Mouse (Mus musculus) ES-CJ7 (cell line): ENCODE data around the gene Grm1.

Experiments used
- DNase-seq: peaks from one replicate; pipeline ENCODE4 v3.0.0; 2011; ENCODE audit warnings: low read depth, low spot score

The Grm1 gene

DNA sequence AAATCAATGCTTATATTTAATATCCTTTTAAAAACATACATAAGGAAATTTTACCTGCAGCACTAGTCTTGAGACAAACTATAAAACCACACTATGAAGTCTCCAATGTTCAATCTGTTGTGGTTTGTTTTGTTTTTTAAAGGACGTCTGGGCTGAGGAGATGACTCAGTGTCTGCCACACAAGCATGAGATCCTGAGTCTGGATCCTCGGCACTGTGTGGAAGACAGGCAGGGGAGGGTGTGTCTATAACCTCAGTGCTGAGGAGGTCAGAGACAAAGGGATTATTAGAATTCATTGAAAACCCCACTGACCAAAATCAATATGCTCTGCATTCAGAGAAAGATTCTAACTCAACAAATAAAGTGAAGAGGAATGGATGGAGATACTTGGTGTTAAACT lies 110.8 kb downstream of the Grm1 start:
- no peak for DNase-seq

DNA sequence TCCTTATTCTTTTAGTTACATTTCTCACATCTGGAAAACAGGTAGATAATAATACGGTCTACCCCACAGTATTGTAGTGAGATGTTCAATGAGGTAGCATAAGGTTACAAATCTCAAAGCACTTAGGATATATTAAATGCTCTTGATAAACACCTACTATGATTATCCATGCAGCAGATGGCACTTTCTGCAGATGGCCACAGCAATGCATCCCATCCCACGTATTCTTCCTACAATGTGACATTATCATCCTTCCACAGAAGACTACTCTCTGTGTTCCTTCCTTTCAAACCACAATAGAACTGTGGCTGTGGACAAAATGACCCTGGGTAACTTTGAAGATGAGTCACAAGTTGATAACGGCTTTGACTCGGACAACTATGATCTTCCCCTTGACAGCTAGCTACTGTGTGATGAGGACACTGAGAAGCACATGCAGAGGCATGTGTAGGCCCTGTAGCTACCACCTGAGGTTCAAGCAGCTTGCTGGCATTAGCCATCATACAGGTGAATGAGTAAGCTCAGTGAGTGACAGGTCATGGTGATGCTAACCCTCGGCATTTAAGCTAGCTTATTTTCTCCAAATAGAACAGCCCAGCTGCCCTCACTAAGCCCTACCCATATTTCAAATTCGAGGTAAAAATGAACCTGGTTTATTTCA lies 117.5 kb downstream of the Grm1 start:
- DNase-seq = no peak

DNA sequence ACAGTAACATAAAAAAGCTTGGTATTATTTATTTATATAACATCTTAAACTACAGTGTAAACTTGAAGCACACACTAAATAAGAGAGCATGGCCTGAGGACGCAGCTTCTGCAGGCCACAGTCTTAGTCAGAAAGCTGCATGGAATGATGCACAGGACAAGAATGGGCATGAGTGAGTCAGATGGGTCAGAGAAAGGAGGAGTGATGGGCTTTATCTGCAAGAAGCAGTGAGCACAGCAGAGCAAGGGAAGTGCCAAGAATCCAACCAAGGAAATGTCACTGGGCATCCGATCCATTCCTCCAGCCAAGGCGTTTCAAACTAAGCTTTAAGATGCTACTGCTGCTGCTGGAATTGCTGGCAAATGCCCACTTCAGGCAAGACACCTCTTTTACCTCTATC lies 131.6 kb downstream of the Grm1 start:
- no peak for DNase-seq

DNA sequence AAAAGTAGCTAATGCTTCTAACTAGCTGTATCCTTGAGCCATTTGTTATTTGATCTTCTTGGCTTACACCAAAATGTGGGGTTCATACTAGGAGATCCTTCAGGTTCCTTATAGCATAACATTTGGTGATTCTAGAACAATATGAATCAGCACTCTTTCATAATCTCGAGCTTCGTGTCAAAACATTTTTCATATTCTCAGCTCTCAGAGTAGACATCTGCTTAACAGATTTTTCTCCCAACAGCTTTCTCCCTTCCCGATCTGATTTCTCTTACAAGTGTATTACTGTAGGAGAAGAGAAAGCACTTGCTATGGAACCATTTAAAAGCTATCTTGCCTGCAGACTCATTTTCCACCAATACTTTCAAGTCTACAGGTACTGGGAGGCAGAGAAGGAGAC lies 133.0 kb downstream of the Grm1 start:
- DNase-seq = no peak

DNA sequence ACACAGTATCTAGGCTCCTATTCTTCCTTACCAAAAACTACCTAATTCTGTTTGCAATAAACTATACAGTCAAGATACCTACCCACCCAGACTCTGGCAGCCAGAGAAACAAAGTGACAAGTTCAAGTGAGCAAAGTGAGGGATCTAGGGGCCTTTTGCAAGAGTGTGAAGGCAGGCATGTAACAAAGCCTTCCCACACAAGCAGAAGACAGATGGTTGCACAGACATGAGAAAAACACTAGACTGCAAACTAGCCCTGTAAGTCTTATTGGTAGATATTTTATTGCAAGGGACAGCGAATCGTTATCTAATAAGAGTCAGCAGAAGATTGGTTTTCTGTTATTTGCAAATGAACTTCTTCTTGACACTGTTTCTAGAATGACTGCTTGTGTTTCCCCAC lies 134.6 kb downstream of the Grm1 start:
- DNase-seq = no peak

DNA sequence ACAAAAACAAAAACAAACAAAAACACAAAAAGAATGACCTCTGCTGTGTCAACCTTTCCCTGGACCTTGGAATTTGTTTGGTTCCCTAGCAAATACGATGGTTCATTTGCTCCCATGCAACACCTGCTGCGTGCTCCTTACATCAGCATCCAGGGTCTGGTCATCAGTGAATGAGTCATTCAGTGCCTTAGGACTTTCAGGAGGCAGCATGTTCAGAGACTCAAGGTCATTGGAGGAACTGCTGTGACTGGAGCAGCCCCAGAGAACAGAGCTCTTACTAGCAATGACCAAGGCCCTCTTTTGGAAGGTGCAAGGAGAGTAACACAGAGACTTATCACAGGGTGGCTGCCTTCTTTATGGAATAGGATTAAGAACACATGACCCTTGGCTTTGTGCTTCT lies 138.2 kb downstream of the Grm1 start:
- DNase-seq = no peak

DNA sequence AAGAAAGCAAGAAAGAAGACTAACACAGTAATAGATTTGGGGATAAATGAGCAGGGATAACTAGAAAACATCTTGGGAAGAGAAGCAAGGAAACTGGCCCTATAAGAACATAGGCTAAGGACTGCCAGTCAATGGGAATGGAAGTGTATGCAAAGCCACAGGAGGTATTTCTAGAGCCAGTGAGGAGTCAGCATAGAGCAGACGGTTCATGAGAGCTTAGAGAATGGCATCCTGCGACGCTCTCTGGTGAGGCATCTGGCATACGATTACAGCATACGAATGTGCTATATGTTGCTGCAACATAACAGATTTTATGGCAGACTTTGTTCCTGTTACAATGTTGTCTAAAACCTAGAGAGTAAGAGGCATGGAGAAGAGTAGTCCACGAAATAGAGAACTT lies 139.9 kb downstream of the Grm1 start:
- no peak for DNase-seq

DNA sequence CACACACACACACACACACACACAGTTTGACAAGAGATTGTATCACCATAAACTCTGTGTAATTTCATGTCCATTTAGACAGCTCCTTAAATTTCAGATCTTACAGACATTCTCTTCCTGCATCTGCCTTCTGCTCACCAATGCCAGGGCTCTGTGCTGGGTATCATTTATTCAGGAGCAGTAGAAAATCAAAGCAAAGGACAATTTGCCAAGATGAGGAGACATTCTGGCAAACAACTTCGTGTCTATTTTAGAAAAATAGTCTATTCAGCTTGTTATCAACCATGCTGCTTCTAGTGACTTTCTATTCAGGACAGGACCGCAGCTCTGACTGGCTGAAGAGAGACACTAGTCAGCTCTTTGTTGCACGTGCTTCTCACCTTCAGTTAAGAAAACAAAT lies 146.3 kb downstream of the Grm1 start:
- DNase-seq = no peak

DNA sequence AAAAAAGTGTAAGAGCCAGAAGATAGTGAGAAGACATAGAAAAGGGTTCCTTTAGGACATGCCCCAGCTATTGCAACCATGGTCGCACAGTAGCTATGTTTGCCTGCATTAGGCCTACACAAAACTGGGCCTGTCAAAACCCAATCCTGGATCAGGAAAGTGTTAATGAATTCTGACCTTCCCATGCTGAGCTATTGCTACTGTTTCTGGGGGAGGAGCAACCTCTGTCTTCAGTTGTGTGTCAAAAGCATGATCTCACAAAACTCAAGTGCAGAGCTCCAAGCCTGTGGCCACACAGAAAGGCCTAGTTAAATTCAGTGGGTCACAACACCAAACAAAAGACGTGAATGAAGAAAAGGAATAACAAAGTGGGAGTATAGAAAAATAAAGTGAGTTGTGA lies 152.5 kb downstream of the Grm1 start:
- DNase-seq = no peak

DNA sequence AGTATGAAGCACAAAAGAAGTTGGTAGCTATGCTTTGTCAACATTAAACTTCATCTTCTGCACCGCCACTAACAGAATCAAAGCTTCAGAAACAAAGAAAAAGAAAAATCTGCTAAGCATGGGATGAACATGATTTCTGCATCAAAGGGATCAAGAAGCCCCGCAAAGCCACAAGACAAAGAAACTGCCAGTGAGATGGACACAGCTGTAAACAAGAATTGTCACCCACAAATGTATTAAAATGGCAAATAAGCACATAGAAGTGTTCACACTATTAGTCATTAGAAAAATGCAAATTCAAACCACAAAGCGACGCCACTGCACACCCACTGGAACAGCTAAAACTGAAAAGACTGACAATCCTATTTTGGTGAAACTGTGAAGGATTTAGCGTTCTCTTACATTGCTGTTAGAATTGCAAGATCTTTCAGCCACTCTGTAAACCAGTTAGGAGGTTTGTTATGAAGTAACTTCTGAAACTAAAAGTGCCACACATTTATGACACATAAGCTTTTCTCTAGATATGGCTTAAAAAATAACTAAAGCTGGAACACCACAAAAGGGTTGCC lies 153.3 kb downstream of the Grm1 start:
- no peak for DNase-seq

DNA sequence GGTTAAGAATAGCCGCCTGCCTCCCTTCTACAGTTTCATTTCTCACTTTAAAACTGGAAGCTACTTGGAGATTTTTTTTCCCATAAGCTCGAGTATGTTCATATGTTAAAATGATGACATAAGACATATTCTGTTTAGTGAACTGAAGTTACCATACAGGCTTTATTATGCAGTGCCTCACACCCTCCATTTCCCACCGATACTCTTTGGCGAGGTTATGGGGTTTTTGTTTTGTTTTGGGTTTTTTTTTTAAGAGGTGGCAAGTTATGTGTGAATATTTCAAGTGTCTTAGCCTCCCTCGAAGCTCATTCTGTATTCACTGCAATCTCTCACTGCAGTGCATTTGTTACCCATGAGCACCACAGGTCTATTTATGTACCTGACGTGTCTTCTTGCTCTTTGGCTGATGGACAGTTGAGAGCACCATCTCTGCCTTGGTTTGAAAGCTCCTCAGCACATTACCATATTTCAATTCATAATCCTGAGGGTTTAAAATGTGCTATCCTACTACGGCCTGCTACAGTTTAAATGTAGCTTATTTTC lies 164.2 kb downstream of the Grm1 start:
- DNase-seq = no peak

DNA sequence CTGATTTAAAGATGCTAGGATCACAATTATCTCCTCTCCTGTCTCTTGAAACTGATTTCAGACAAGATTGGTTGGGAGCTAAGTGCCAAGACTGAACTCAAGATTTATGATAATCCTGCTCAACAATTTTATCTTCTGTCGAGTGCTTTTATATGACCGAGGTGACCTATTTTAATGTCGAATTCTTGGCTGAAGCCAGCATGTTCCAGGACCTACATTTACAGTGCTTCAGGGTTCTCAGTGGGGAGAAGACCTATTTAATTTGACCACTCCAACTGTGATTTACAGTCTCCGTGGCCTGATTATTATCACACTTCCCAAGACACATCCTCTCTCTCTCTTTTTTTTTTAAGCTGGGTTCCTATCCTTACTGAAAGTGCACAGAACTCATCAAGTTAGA lies 168.5 kb downstream of the Grm1 start:
- DNase-seq = no peak

DNA sequence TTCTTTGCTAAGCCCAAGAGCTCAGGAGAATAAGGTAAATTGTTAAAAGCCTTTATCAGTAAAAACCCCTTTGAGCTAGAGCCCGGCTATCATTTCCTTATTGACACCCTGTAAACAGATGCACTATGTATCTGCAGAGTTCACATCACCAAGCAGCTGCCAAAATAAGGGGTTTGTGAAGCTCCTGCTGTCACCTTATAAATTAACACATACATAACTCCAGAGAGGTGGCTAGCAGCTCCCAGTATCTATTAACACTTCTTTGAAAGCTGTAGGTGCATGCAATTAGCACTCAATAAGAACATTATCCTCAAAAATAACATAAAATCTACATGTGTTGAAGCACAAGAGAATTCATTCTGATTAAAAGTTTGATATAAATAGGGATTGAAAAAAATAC lies 191.9 kb downstream of the Grm1 start:
- DNase-seq = no peak

DNA sequence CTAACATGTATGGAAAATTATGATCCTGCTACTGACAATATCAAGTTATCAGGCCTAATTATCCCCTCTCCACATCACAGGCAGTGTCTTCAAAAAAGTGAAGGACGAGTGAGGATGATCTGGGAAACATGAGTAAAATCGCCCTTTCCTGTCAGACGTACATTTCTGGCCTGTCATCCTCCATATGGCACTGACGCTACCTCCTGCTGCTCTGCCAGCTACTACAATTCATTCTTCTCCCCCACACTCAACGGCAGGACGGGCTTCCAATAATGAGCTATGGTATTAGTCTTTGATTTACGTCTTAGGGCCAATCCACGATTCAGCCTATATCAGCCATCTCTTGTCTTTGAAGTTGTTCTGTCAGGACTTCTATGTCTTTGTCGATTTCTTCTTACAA lies 193.6 kb downstream of the Grm1 start:
- DNase-seq = no peak

DNA sequence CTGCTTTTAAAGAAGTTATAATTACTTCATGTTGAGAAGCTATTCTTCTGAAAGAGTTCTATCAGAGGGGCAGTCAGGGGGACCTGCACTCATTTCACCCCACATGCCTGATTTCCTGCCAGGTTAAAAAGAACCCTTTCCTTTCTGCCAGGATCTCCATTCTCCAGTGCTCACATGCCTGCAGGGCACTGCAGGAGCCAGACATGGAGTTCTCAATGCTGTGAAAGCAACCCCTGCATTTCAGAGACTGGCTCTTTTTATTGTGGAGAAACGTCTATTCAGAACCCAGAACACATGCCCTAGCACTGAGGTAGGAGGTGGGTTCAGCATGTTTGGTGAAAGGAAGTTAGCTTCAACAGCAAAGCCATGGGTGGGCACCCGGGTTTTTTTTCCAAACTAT lies 197.2 kb downstream of the Grm1 start:
- DNase-seq = no peak

DNA sequence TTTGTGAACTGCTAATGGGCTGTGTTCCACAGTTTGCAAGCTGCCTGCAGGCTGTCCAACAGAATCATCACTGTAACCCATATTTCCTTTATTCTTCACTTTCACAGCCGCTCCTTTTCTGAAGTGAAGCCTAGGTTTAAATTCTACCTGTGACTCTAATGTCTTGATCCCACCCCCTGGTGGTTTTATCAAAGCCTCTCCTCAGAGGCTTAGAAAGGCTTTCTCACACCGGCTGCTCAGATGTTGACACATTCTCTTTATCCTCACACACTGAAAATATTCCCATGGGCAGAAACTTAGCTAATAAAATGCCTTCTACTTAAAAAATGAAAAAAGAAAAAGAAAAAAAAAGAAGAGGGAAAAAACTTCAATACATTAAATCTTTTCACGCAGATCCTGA lies 210.0 kb downstream of the Grm1 start:
- no peak for DNase-seq

DNA sequence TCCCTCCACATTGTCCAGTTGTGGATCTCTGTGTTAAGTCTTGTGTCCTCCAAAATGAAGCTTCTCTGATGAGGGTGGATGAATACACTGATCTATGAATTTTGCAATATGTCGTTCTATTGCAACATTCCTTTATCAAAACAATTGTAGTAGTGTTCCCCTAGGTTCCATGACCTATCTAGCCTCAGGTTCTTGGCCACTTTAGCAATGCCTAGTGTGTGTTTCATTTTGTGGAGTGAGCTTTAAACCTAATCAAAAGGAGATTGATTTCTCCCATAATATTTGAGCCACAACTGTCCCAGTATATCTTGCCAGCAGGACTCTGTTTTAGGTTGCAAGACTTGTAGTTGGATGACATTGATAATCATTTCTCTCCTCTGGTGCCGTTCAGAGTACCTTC lies 211.9 kb downstream of the Grm1 start:
- no peak for DNase-seq

DNA sequence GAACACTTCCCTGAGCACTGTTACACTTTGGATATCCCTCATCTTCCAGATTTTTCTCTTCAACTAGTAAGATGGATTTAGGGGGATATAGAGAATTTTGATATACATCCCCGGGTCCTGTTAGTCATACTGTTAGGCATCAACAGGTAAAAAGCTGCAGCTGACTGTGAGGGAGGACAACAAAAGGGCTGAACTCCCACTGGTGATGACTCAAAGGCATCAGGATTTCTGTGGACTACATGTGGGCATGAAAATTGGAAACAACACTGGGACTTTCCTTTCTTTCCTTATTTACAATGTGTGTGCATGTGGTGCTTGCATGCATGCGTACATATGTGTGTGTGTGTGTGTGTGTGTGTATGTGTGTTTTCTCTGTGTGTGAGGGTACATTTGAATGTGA lies 215.9 kb downstream of the Grm1 start:
- no peak for DNase-seq

DNA sequence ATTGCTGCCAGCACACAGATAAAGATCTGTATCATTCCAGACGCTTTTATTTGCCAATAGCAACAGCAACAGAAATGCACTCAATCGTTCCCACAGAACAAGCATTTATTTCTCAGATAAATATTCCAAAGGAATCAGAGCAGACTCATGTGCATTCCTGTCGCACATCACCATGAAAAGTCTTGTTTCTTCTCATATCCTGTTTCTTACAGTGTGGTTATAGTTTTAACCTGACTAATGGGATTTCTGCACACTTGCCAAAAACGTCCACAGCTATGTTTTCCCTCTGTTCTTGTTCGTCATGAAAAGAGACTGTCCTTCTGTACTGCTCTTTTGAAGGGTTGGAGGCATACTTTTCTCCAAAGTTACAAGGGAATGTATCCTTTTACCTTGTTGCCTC lies 217.4 kb downstream of the Grm1 start:
- no peak for DNase-seq

DNA sequence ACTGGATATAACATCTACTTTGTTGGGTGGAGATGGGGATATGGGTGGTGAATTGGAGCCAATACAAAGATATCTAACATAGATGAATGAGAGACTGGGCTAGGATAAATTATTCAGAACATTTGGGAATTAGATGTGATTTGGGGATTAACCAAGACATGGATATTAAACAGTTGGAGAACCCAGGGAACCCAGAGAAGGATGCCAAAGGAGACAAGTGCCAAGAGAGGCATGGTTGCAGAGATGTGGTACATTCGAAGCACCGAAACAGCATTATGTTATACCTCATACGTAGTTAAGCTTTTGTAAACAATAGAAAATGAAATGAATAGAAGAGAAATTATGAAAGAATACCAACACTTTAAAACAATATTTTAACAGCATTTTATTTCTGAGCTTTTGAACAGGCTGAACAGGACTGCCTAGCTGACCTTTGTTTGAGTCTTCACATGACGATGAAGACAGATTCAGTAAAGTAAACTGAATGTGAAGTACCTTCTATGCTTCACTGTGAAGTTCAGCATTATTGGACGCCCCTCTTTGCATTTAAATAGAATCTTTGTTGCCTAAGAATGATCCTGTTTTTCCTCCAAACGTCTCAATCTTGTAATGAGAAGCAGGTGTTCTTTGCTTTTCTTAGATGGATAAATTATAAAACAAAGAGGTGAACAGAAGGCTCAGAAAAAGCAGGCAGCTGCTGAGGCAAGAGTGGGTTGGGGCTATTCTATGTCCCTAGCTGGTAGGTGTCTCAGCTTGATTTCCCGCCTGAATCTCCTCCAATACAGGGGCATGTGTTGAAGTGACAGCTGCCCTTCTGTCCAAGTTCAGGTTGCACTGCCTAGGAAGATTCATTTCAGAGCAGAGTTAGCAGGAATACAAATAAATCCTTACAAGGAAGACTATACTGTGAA lies 234.5 kb downstream of the Grm1 start:
- DNase-seq = no peak

DNA sequence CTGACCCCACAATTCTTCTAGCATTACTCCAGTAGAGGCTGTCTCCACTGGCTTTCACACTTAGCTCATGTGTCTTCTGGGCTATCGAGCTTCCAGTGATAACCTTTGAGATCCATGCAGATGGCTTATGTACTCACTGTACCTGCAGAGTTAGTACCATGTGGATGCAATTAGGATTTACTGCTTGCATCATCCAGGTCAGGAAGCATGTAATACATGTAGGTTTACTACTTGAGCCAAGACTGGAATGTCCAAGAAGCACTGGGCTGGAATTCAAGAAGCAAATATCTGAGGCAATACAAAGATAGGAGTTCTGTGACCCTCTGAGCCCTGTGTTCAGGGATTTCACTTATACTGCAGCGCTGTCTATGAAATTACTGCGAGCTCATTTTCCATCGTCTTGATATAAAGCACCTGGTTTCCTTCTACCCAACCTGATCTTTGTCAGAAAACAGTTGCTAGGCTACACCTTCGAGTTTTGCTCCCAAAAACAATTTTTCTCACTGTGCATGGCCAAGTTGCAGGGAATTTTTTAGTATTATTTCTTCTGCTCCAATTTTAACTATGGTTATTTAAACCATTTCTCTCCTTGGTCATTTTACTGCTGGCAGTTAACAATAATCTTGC lies 237.0 kb downstream of the Grm1 start:
- no peak for DNase-seq

DNA sequence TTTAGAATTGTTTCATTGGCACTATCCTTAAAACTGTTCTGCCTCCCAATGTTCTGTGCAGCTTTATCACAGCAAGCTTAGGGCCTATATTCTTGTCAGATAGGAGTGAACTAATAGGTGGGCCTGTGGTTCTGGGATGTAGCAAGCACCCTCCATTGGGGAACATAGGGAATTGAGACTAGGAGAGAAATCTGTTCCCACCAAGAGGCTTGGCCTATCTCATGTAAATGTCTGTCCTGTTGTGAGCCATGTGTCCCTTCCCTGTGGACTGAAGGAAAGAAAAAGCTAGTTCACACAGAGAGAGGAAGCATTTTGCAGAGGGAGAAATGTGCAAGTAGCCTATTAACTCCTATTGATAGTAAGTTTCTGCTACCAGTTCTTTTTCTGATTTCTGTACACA lies 246.8 kb downstream of the Grm1 start:
- no peak for DNase-seq
